Mouse (Mus musculus) retina, postnatal 1 day (tissue): ENCODE data around the gene Trim40.

Source experiments
- DNase-seq: peaks from one replicate; pipeline ENCODE4 v3.0.0-alpha.2; 2012

Trim40 gene

DNA sequence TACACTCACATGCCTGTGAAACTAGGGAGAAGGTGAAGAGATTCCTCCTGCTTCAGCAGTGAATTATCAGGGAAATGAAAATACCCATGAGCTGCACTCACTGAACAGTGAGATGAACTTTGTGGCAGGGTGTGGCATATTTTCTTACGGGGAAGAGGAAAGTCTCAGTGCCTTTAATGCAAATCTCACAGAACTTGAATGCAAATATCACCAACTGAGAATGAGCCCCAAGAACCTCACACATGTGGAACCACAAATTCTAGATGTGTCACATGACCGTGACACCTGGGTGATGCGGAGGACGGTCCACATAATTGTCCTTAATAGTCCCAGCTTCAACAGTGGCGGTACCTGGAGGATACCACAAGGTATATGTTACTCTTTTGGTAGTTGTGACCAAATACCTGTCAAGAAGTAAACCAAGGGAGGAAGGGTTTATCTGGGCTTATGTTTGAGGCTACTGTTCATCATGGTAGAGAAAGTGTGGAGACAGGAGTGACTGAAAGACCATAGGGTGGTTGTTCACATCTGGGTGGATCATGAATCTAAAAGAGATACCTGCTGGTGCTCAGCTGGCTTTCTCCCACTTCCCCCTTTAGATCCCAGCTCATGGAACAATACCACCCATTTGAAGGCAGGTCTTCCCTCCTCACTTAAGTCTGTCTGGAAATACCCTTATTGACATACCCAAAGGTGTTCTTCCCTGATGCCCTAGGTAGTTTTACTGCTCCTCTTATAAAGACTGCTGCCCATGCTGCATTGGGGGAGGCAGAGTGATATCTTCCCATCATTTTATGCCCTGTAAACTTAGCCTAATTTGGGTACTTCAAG is at the start of gene Trim40:
Gene Trim40 (minus strand): TSS at position 51 of the 831 bp plus-strand sequence.
- no peak for DNase-seq

DNA sequence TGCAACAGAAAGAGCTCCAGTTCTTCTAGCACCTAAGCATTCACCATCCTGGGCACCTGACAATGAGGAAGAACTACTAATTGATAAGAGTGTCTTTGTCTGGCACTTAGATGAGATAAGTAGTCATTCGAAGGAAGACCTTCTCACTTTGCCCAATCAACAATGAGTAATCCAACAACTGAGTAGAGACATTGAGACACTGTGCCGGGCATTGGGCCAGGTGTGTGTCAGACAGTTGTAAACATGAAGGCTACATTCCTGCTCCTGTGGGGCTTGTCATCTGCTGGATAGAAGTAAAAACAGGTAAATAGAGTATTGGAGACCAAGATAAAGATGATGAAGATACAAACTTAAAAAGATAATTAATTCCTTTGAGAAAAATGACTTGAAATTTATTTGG is 48.1 kb upstream of the Trim40 start:
- DNase-seq: no peak

DNA sequence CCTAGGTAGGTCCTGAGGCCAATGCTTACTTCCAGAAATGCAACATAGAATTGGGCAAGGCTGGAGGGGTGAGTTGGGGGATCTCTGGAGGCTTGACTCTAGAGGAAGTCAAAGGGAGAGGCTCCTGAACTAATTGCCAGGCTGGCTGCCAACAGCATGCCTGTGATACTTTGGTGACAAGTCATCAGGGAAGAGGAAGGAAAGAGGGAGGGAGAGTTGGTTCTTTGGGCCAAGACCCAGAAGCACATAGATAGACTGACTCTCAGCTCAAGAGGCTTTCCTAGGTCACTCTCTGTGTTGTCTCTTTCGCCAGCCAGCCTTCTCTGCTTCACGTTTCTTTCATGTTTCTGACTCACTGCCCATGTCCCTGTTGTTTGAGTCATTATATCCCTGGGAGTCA is 41.9 kb upstream of the Trim40 start:
- DNase-seq: no peak

DNA sequence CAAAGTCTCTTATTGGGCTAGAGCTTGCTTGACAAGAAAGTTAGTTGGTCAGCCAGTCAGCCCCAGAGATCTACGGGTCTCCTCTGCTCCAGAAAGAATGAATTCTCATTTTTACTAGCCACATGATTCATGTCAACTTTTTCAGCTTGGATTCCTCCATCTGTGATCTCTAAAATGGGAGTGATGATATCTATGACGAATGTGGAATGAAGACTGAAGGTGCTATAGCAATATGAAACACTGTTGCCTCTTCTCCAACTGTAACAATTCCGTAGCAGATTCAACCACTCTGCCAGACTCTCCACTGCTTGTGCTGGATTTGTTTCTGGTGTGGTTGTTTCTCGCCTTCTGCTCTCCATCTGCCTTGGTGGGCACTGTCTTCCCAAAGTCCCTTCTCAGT is 41.2 kb upstream of the Trim40 start:
- no peak for DNase-seq

DNA sequence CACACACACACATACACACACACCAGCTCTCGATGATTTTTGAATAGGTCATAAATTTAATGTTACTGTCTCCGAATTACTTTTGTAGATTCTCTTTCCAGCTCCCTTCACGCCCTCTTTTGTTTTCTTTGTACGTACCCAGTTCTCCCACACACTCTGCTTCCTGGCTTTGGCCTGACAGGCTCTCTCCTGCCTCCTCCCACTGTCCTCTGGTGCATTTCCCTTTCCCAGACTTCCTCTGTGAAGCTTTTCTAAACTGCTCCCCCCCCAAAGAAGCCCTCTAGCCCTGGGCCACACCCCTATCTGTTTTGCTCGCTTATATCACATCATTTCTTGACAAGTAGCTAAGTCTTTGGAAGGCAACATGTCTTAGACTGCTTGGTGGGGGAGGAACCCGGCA is 40.3 kb upstream of the Trim40 start:
- DNase-seq: no peak

DNA sequence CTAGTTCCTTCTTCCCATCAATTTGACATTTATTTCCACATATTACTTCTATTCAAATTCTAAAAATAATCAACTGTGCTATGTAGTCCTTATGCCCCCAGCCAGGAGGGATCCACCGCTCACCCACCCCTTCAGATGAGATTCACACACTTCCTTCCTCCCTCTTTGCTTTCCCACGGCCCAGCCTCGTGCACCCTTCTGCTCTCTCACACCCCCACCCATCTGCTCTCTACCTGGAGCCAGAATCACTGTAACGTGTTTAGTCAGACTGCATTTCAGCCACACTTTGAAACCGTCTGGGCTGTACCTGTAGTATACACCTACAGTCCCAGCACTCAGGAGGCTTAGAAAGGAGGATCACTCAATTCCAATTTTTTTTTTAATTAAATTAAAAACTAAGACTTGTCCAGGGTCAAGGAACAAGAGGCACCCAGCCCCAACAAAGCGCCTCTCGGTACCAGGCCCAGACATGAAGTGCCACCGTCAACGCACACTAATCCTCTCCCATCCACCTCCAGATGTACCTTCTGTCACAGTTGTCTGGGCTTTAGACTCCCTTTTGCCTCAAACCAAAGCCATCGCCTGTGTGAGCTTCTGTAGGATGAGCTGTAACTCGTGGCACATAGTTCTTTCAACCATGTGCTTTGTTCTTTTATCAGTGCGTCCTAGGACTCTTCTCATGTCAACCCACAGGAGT is 39.5 kb upstream of the Trim40 start:
- DNase-seq: no peak

DNA sequence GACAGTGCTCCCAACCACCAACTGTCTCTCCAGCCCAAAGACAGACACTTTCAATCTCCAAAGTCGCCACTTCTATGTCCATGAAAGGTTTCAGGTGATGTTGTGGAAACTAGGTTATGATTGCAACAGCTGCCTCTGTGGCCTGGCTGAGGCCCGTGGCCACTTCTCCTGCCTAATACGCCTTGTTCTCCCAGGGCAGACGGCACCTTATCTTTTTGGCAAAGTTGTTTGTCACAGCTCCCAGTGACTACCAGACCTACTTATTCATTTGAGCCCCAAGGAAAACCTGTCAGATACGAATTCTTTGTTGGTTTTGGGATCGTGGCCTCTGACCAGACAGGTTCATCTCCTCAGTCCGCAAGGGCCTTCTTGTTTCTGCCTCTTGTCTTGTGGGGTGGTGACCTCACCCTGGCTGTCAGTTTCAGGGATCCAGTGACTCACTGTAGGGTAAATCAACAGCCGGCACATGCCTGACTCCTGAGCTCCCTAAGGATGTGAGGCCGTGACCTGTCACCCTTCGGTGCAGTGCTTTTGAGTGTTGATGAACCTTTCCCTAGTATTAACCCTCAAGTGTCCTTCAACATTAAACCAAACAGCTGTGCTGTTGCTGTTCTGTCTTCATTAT is 37.7 kb upstream of the Trim40 start:
- DNase-seq: no peak

DNA sequence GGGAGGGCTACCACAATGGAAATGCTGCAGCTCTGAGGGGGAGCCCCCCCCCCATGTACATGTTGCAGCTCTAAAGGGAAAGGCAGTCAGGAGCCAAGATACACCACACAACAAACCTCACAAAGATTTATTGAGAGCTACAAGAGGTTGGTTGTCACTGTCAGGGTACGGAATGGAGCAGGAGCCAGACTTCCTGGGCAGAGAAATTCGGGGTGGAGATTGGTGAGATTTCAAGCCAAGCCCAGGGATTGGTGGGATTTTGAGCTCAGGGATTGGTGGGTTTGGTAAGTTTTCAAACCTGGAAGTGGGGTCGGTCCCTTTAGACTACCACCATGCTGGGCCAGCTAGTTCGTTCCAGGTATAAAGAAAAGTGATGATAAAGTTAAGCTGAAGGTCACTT is 33.6 kb upstream of the Trim40 start:
- no peak for DNase-seq

DNA sequence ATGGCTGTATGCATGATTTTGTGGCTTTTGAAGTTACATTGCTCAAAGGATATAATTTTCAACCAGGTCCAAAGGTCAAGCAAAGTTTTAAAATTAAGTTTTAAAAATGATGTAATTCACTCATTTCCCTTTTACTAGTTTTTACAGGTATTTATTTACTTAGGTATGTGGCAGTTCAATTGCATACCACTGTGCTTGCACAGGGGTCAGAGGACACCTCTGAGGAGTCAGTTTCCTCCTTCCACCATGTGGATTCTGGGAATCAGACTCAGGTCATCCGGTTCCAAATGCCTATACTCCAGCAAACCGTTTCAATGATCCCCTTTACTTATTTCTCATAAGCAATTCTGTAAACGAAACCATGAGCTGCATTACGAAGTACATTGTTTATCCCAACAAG is 32.8 kb upstream of the Trim40 start:
- DNase-seq: no peak

DNA sequence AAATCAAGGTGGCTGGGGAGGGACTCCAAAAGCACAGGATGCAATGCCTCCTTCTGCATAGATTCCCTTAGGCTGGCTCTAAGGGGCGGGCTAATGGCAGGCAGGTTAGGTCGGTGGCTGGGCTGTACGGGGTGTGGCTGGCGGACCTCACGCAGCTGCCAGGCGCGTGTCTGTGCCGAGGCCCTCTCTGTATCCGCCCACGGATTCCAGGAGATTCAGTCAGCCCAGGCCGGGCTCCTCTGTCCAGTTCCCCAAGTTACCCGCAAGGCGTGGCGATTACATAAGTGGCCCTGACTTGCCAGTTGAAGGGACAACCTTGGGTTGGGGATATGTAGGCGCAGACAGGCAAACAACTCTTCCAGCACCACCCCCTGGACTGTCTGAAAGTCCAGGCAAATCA is 30.3 kb upstream of the Trim40 start:
- DNase-seq: no peak

DNA sequence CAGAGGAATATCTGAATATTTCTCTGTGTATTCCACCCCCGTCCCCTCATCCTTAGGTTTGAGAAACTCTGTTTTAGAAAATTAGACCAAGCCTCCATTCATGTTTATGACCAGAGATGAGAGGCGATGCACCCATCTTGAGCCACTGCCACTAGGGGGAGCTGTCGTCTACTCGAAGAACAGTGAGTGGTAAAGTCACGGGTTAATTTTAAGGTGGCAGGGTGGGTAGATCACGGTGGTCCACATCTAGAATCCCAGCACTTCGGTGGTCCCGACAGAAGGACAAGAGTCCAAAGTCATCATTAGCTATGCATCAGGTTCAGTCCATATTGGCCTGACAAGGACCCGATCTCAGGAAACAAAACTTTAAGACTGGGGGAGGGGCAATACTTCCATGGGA is 25.2 kb upstream of the Trim40 start:
- DNase-seq: peak; percentile 68

DNA sequence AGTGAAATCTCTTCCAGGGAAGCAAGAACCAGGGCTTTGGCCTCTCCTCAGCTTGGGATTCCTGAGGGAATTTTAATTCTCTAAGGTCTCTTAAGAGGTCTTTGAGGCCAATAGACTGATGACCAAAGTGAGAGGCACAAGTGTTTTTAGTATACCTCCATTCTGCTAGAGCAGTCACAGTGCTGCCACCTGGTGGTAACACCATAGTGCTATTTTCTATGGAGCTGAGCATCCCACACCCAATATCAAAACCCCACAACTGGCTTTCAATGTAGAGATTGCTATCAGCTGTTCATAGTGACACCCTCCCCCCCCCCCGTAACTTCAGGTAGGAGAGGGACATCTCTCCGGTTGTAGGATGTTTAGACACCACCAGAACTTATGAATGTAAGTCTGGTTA is 24.2 kb upstream of the Trim40 start:
- peak; percentile 75 for DNase-seq

DNA sequence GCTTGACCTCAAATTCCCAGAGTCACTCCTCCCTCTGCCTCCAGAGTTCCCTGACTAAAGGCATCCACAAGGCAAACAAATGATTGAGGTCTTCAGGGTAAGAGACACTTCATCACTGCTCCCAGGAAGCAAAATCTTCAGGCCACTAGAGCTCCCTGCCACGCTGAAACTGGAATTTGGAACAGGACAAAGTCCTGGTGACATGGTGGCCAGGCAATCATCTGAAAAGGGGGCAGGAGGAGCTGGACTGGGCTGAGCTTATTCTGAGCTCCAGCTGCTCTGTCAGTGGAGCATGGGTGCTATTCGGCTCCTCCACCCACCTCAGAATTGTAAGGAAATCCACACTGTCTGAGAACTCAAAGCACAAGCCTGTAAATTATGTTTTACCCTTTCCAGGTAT is 22.1 kb upstream of the Trim40 start:
- DNase-seq: no peak

DNA sequence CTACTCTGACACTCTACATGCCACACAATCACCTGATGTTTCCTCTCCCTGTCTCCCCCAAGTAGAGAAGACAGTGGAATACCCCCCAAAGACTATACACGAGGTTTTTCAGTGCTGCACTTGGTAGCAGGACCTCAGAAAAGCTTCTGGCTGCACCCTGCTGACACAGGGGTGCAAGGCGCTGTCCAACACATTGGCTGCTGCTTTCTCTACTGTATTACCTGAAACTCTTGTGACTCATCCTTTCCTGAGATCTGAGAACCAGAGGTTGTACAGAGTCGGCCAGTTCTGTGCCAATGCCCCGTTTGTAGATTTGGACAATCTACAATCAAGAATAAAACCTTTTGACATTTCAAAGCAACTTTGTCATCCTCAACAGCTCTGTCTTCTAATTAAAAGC is 19.9 kb upstream of the Trim40 start:
- DNase-seq: no peak

DNA sequence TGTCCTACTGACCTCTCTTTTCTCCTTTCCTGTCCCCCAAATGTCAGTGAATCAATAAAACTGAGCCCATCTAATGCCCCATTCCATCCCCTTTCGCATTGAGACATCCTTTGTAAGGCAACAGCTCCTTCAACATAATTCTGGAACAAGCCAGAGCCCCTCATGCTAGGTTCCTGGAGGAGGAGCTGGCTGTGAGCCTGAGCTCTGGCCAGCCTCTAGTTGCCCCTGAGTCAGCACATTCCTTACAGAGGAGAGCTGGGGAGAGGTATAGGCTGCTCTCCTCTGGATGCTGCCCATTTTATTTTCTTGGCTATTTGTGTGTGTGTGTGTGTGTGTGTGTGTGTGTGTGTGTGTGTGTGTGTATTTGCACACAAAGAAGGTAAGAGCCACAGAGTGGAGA is 18.3 kb upstream of the Trim40 start:
- no peak for DNase-seq

DNA sequence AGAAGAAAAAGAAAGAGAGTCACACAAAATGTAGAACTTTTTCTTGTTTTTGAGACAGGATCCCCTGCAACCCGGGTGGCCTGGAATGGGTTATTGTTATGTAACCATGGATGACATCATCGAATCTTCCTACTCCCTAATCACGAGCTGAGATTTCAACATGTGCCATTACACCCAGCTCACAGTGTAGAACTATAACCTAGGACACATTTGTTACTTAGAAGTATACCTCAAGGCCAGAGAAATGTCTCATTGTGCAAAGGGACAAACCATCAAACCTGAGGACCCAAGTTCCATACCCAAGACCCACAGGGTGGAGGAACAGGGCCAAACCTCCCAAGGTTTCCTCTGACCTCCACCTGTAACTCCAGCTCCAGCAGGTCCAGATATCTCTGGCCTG is 13.7 kb upstream of the Trim40 start:
- DNase-seq: no peak

DNA sequence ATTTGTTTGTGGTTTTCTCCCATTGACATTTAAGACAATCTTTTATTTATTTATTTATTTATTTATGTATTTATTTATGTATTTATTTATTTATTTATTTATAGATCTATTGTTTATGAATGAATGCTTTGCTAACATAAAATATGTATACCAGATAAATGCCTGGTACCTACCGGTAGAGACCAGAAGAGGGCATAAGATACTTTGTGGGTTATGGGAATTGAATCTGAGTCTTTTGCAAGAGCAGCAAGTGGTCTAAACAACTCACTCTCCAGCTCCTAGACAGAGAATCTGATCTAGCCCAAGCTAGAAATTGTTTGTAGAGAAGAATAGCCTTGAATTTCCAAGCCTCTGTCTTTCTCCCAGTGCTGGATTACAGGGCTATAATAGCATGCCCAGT is 10.8 kb upstream of the Trim40 start:
- DNase-seq: no peak

DNA sequence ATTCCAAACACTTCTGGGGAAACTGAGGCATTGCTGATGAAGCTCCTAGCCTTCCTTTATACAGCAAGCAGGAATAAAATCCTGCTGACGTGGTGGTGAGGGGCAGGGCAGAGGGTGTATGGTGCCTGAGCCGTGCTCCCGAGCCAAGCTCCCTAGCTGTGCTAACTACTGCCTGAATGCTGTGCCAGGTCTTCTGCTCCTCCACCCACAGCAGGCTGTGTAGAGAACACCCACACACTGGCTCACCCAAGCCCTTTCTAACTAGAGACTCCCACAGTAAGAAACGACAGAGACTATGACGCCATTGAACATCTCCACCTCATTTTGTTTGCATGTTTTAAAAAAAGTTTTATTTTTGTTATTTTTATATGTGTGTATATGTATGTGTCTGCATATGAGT is 10.1 kb upstream of the Trim40 start:
- DNase-seq: no peak

DNA sequence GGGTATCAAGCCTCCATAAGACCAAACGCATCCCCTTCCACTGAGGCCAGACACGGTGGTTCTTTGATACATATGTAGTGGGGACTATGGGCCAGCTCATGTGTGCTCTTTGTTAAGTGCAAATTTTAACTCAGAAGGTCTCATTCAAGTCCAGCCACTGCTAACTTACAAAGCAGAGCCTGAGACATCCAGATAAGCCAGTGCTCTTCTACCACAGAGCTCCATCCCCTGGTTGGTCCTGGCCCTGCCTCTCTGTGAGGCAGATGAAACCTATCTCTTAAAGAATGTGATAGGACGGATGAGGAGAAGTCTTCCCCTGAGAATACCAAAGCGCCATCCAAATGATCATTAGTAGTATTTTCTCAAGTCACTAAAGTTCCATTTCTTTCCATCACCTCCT is 9.5 kb upstream of the Trim40 start:
- no peak for DNase-seq

DNA sequence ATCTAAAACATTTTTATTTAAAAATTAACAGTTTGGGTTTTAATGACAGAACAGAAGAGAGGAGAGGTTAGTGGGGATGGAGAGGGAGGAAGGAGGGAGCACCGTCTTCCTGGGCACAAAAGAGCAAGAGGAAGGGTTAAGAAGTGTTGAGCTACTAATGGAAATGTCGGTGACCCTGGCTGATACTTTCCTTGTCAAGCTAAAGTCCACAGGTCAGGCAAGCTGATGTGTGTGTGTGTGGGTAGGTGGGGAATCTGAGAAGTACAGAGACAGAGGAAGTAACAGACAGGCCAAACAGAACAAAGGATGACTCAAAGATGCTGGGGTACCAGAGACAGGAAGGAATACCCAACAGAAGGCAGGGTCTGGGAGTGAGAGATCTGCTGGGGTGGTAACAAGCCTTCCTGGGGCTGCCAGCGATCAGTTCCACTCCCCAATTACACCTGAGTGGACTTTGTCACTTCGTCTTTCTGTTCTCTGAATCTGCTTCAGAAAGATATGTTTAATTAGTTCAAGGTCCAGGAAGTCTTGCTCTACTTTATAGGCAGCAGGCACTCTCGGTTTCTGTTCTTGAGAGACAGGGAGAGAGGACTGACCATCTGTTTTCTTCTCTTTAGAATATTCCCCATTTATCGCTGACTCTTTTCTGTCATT is 7.8 kb upstream of the Trim40 start, which contains the start of gene Trim31:
Gene Trim31 (plus strand): TSS at position 567 of the 654 bp plus-strand sequence.
- DNase-seq: no peak

DNA sequence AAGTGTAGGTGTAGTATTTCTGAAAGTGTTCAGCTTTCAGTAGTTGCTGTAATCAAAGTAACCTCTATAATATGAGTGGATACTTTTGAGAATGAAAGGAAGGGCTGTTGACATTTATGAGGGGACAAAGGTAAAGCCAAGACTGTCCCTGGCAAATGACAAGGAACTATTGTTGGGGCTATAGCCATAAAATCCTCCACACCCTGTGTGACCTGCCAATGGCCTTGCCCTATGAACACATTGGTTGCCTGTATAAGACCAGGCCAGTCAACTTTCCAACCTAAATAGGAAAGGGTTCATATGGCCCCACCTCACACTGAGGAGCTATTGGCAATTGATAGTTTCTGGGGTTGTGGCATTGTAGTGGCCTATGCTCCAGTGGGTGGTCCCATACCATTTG is 7.1 kb upstream of the Trim40 start:
- DNase-seq: no peak

DNA sequence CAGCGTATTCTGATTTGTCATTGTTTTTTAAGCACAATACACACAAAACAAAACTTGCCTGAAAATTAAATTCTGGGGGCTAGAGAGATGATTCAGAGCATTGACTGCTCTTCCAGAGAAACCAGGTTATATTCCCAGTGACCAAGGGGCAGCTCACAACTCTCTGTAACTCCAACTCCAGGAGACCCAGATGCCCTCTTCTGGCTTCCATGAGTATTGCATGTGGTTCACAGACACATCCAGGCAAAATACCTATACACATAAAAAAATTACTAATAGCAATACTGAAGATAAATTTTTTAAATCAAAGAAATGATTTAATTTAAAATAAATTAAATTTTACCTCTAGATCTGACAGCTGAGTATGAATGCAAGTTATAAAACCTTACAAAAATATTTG is 6.7 kb upstream of the Trim40 start:
- DNase-seq: peak; percentile 63

DNA sequence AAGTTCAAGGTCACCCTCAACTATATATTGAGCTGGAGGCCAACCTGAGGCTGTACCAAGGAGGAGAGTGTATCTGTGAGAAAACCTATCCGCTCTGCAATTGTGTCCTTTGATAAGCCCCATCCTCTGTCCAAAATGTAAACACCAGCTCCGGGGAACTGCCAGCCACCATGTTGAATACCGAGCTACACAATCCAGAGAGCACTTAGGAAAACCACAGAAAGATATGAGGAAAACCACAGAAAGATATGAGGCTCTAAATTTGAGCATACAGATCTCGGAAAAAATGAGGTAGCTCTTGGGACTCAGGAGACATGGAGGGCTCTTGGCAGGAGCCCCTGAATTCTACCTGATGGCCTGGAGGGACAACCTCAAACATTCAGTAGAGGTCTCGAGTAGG is 3.5 kb upstream of the Trim40 start:
- no peak for DNase-seq

DNA sequence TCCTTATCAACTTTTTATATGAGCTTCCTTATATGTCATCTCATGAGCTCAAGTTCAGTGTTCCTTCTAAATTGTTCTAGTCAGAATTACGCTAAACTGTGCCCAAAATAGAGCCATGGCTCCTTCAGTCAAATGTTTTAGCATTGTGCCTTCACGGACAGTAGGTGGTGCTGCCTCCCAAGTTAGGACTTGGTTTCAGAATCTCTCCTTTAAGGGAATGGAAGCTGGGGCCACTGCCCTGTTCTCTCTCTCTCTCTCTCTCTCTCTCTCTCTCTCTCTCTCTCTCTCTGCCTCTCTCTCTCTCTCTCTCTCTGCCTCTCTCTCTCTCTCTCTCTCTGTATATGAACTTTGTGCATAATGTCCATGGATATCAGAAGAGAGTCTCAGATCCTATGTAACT is 2.4 kb upstream of the Trim40 start:
- peak; percentile 60 for DNase-seq
